Mouse (Mus musculus) fibroblast of lung, adult 2 months (primary cell): Measurements from ENCODE around the gene Mfsd2b.
"Not testable (repeated sequence)": the region's sequence is repeated elsewhere in the genome, so short reads cannot be mapped to it uniquely, and the experiment has no call there.

Experiments
- DNase-seq: peaks from one replicate; pipeline ENCODE4 v3.0.0-alpha.2; 2011; ENCODE audit warnings: low read depth

The Mfsd2b gene

GRCm38 (mm10) chr12:4874161-4874927 lies at the start of gene Mfsd2b:
TSS of gene Mfsd2b (minus strand) at chr12:4874359.
- peak; percentile 23 for DNase-seq

- peak; percentile 47 for DNase-seq
Observed at GRCm38 (mm10) chr12:4917805-4918591, 43.8 kb upstream of the Mfsd2b start.

- DNase-seq = peak; percentile 91
Observed at GRCm38 (mm10) chr12:4916994-4917804, 43.0 kb upstream of the Mfsd2b start, which contains the start of gene Atad2b. TSS of gene Atad2b (plus strand) at chr12:4917353.

GRCm38 (mm10) chr12:4914944-4915343 lies 40.8 kb upstream of the Mfsd2b start:
- no peak for DNase-seq

- no peak for DNase-seq
Observed at GRCm38 (mm10) chr12:4914441-4914840, 40.3 kb upstream of the Mfsd2b start.

- no peak for DNase-seq
Observed at GRCm38 (mm10) chr12:4911716-4912115, 37.6 kb upstream of the Mfsd2b start.

- DNase-seq = not testable (repeated sequence)
Observed at GRCm38 (mm10) chr12:4910496-4910895, 36.3 kb upstream of the Mfsd2b start.

GRCm38 (mm10) chr12:4908391-4908790 lies 34.2 kb upstream of the Mfsd2b start:
- DNase-seq = no peak

- DNase-seq = peak; percentile 73
Observed at GRCm38 (mm10) chr12:4906951-4907906, 33.1 kb upstream of the Mfsd2b start, which contains the start of gene Ubxn2a. TSS of gene Ubxn2a (minus strand) at chr12:4907705.

GRCm38 (mm10) chr12:4906476-4906875 lies 32.3 kb upstream of the Mfsd2b start:
- DNase-seq = no peak

GRCm38 (mm10) chr12:4905946-4906345 lies 31.8 kb upstream of the Mfsd2b start:
- no peak for DNase-seq

- no peak for DNase-seq
Observed at GRCm38 (mm10) chr12:4898024-4898423, 23.9 kb upstream of the Mfsd2b start.

GRCm38 (mm10) chr12:4889891-4890290 lies 15.7 kb upstream of the Mfsd2b start:
- DNase-seq = no peak

GRCm38 (mm10) chr12:4889251-4889650 lies 15.1 kb upstream of the Mfsd2b start:
- DNase-seq = no peak

- DNase-seq = no peak
Observed at GRCm38 (mm10) chr12:4888739-4889138, 14.6 kb upstream of the Mfsd2b start.

GRCm38 (mm10) chr12:4886581-4886980 lies 12.4 kb upstream of the Mfsd2b start:
- DNase-seq = not testable (repeated sequence)

- DNase-seq = no peak
Observed at GRCm38 (mm10) chr12:4885062-4885461, 10.9 kb upstream of the Mfsd2b start.

GRCm38 (mm10) chr12:4882086-4882485 lies 7.9 kb upstream of the Mfsd2b start:
- DNase-seq = no peak

GRCm38 (mm10) chr12:4879048-4879447 lies 4.9 kb upstream of the Mfsd2b start:
- DNase-seq = no peak

- DNase-seq = no peak
Observed at GRCm38 (mm10) chr12:4878296-4878783, 4.2 kb upstream of the Mfsd2b start.

- DNase-seq = no peak
Observed at GRCm38 (mm10) chr12:4875623-4876022, 1.5 kb upstream of the Mfsd2b start.
